Mouse (Mus musculus): ENCODE data around the gene Kcnmb2. TPM values are rescaled to one million over a fixed set of nuclear protein-coding genes. Genes with fewer than 3 reads are reported as not detected.

Gene Kcnmb2
- polyA plus RNA-seq, 1 experiment from 2014 or later: 0.40 TPM

DNA sequence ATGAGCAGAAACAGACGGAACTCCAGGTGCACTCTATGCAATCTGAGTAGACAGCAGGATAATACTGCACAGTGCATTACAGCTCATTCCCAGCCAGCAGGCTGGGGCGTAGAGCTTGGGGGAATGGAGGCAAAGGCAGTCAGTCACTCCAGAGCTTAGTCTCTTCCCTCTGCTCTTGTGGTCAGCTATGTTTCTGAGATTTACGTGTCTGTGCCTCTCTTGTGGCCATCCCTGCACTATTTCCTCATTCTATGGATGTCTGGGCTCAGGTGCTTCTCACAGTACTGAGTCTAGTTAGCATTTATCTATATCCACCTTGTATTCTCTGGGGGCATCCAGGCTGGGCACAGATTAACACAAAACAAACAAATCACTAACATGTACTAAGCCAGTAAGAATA is 160.4 kb downstream of the Kcnmb2 start:
- Histone ChIP-seq H3K9me3 (ENCODE audit: control insufficient read depth) (no peaks in the 10 kb centered on the region), H3K27me3 (replicated peaks; ENCODE audit: control insufficient read depth, insufficient read depth, low read length) (no peaks in the 10 kb centered on the region), H3K36me3 (ENCODE audit: control insufficient read depth, insufficient read depth) (no peaks in the 10 kb centered on the region), H3K9ac (ENCODE audit: low read depth, low read length) (no peak overlapping the region), H3K27ac (ENCODE audit: low read depth, low read length) (no peak overlapping the region), H3K4me1 (replicated peaks; ENCODE audit: control insufficient read depth, insufficient read depth, low read length) (no peaks in the 10 kb centered on the region), H3K4me2 (replicated peaks; ENCODE audit: low read depth) (no peak overlapping the region), H3K4me3 (ENCODE audit: low read depth, low read length) (no peak overlapping the region)
- no peak for TF ChIP-seq CTCF (IDR thresholded peaks at IDR 0.05; ENCODE audit: low read depth)
- no peak for ATAC-seq
- WGBS: 75% methylated on average over 3 of the region's 3 CpGs

DNA sequence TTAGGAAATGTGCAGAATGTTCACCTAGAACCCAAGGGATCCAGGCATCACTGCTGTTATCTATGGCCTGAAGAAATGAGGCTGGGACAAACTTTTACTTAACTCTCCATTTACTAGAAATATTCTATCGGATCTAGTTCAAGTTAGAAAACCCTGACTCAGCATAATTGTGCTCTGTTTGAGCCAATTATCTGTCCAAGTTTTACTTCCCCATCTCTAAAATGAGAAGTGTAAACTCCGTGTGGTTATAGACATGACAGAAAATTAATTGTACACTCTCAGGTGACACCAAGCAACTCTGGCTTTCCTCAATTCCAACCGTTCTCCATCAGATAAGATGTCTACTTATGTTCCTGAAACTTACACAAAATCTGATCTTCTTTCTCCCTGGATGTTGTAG is 161.0 kb downstream of the Kcnmb2 start:
- H3K27ac ChIP-seq (ENCODE audit: low read depth, low read length): no peak overlapping the region
- no peaks in the 10 kb centered on the region for H3K4me1 ChIP-seq (replicated peaks; ENCODE audit: control insufficient read depth, insufficient read depth, low read length)
- H3K4me2 ChIP-seq (replicated peaks; ENCODE audit: low read depth): no peak overlapping the region
- no peak for ATAC-seq
- no peaks in the 10 kb centered on the region for H3K36me3 ChIP-seq (ENCODE audit: control insufficient read depth, insufficient read depth)
- no peaks in the 10 kb centered on the region for H3K9me3 ChIP-seq (ENCODE audit: control insufficient read depth)
- no peak for TF ChIP-seq CTCF (IDR thresholded peaks at IDR 0.05; ENCODE audit: low read depth)
- H3K9ac ChIP-seq (ENCODE audit: low read depth, low read length): no peak overlapping the region
- no peak overlapping the region for H3K4me3 ChIP-seq (ENCODE audit: low read depth, low read length)
- H3K27me3 ChIP-seq (replicated peaks; ENCODE audit: control insufficient read depth, insufficient read depth, low read length): no peaks in the 10 kb centered on the region
- 70% methylated on average over 3 of the region's 3 CpGs for WGBS

GRCm38 (mm10) chr3:32067004-32067935 is 165.0 kb downstream of the Kcnmb2 start:
- no peak overlapping the region for H3K4me3 ChIP-seq (ENCODE audit: low read depth, low read length)
- H3K9ac ChIP-seq (ENCODE audit: low read depth, low read length): no peak overlapping the region
- no peak for ATAC-seq
- H3K27ac ChIP-seq (ENCODE audit: low read depth, low read length): no peak overlapping the region
- 61% methylated on average over 9 of the region's 9 CpGs for WGBS
- no peaks in the 10 kb centered on the region for H3K36me3 ChIP-seq (ENCODE audit: control insufficient read depth, insufficient read depth)
- no peak for TF ChIP-seq CTCF (IDR thresholded peaks at IDR 0.05; ENCODE audit: low read depth)
- no peaks in the 10 kb centered on the region for H3K4me1 ChIP-seq (replicated peaks; ENCODE audit: control insufficient read depth, insufficient read depth, low read length)
- no peaks in the 10 kb centered on the region for H3K9me3 ChIP-seq (ENCODE audit: control insufficient read depth)
- H3K4me2 ChIP-seq (replicated peaks; ENCODE audit: low read depth): no peak overlapping the region
- H3K27me3 ChIP-seq (replicated peaks; ENCODE audit: control insufficient read depth, insufficient read depth, low read length): no peaks in the 10 kb centered on the region

- WGBS: 53% methylated on average over 8 of the region's 8 CpGs
- Histone ChIP-seq H3K27me3 (replicated peaks; ENCODE audit: control insufficient read depth, insufficient read depth, low read length) (no peaks in the 10 kb centered on the region), H3K27ac (ENCODE audit: low read depth, low read length) (no peak overlapping the region), H3K9me3 (ENCODE audit: control insufficient read depth) (no peaks in the 10 kb centered on the region), H3K9ac (ENCODE audit: low read depth, low read length) (no peak overlapping the region), H3K4me3 (ENCODE audit: low read depth, low read length) (no peak overlapping the region), H3K4me2 (replicated peaks; ENCODE audit: low read depth) (no peak overlapping the region), H3K36me3 (ENCODE audit: control insufficient read depth, insufficient read depth) (no peaks in the 10 kb centered on the region), H3K4me1 (replicated peaks; ENCODE audit: control insufficient read depth, insufficient read depth, low read length) (no peaks in the 10 kb centered on the region)
- no peak for ATAC-seq
- no peak for TF ChIP-seq CTCF (IDR thresholded peaks at IDR 0.05; ENCODE audit: low read depth)
These were observed 171.6 kb downstream of the Kcnmb2 start for GRCm38 (mm10) chr3:32073881-32074280.

DNA sequence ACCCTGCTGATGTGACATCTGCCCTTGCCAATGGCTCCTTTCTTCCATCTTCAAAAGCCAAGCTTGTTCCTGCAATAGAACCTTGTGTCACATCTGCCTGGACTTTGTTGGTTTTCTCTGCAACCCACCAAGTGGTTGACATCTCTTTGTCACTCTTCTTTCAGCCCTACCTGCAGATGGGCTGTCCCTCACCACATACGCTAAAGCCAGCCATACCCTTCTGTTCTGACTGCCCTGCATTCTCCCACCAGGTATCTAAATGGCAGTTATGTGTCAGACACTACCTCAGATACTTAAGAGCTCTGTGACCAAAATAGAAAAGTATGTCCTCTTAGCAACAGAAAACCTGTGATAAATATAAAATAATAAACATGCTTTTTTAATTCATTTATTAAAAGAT is 186.5 kb downstream of the Kcnmb2 start:
- H3K9me3 ChIP-seq (ENCODE audit: control insufficient read depth): no peaks in the 10 kb centered on the region
- 85% methylated on average over 1 of the region's 1 CpGs for WGBS
- H3K4me2 ChIP-seq (replicated peaks; ENCODE audit: low read depth): no peak overlapping the region
- no peak for TF ChIP-seq CTCF (IDR thresholded peaks at IDR 0.05; ENCODE audit: low read depth)
- no peak overlapping the region for H3K9ac ChIP-seq (ENCODE audit: low read depth, low read length)
- no peak overlapping the region for H3K27ac ChIP-seq (ENCODE audit: low read depth, low read length)
- no peaks in the 10 kb centered on the region for H3K4me1 ChIP-seq (replicated peaks; ENCODE audit: control insufficient read depth, insufficient read depth, low read length)
- no peak for ATAC-seq
- H3K36me3 ChIP-seq (ENCODE audit: control insufficient read depth, insufficient read depth): no peaks in the 10 kb centered on the region
- no peak overlapping the region for H3K4me3 ChIP-seq (ENCODE audit: low read depth, low read length)
- no peaks in the 10 kb centered on the region for H3K27me3 ChIP-seq (replicated peaks; ENCODE audit: control insufficient read depth, insufficient read depth, low read length)

GRCm38 (mm10) chr3:32101391-32101790 is 199.1 kb downstream of the Kcnmb2 start:
- Histone ChIP-seq H3K9me3 (ENCODE audit: control insufficient read depth) (no peaks in the 10 kb centered on the region), H3K36me3 (ENCODE audit: control insufficient read depth, insufficient read depth) (no peaks in the 10 kb centered on the region), H3K9ac (ENCODE audit: low read depth, low read length) (no peak overlapping the region), H3K27ac (ENCODE audit: low read depth, low read length) (no peak overlapping the region), H3K4me1 (replicated peaks; ENCODE audit: control insufficient read depth, insufficient read depth, low read length) (no peaks in the 10 kb centered on the region), H3K27me3 (replicated peaks; ENCODE audit: control insufficient read depth, insufficient read depth, low read length) (no peaks in the 10 kb centered on the region), H3K4me2 (replicated peaks; ENCODE audit: low read depth) (no peak overlapping the region), H3K4me3 (ENCODE audit: low read depth, low read length) (no peak overlapping the region)
- no peak for TF ChIP-seq CTCF (IDR thresholded peaks at IDR 0.05; ENCODE audit: low read depth)
- 81% methylated on average over 10 of the region's 10 CpGs for WGBS
- no peak for ATAC-seq

Measured in intestine, postnatal 0 days (tissue).